Mouse (Mus musculus): ENCODE results near the gene Mrps18b.

Mrps18b gene

DNA sequence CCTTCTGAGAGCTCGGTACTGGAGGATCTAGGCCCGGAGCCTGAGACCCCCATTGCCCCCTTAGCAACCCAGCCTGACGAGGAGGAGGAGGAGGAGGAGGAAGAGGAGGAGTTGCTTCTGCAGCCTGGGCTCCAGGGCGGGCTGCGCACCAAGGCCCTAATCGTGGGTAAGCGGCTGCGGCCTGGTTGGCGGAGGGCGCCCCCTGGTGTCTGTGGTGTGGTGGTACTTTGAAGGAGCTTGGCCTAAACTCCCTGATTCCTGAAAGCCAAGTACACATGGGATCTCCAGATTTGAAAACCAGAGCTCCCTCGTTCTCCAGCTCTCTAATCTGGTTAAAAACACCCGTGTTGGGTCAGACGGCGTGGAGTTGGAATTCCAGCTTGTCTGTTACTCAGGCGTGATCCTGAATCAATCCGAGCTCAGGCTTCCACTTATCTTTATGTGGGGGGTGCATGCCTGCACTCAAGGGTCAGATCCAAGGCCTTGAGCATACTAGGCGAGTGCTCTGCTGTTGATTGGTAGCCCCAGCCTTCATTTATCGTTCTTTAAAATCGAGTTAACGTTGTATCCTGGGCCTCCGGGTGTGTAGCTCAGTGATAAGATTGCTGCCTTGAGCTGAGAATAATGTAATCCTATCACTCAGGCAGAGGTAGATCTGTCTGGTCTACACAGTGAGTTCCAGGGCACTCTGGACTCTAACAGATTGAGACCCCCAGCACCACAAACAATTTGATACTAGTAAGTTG lies 42.2 kb downstream of the Mrps18b start:
- peak; percentile 88 for DNase-seq

DNA sequence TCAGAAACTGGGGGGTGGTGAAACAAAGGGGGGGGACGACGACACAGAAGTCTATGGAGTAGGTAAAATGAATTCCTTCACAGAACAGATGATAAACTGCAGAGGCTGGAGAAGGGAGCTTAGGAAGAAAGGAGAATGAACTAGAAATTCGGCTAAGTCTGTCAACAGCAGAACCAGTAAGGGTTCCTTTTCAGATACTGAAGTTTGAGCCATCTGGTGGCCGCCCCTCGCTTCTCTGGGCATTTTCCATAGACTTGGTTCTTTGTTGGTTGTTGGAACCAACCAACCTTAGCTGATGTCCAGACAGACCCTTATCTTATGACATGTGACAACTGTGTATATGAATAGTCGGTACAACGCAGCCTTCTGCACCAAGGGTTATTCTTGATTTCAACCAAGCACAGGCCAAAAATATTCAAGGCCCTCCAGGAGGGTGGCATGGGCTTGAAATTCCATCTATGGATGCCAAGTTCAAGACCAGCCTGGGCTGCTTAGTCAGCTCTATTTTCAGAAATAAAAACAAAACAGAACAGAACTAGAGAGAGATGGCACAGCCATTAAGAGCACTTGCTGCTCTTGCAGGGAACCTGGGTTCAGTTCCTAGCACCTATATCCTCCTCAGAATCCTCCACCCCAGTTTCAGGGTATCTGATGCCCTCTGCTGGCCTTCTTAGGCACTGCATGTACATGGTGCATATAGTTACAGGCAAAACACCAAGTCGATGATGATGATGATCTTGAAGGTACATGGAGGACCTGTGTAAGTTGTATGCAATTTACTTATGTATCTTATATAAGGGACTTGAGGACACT lies 45.1 kb downstream of the Mrps18b start:
- DNase-seq = no peak

DNA sequence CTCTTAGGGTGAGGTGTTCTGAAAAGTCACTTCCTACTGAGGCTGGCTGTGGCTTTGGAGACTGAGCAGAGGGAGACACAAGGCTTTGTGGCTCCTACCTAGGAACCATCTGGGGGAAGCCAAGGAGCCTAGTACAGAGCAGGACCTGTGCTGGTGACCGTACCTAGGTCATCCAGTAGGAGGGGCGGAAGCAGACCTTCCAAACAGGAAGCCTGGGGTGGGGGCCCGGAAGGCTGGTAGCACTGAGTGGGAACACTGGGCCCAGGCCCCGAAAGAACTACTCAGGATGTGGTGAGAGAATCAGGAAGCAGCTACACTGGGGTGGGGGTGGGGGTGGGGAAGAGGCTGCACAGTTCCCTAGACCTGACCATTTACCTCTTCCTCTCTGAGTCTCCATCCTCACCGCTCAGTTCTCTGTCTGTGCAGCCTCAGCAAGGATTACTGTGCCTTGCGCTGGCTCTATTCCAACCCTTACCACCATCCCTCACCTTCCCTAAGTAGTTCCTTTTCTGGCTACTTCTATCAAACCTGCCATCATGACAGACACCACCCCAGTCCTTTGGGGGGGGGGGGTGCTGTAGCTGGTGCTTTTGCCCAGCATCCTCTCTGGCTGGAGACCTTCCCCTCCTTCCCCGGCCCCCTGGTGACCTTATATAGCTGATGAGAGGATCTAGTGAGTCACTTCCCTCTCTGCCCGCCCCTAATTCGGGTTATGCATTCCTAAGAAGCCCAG lies 45.9 kb downstream of the Mrps18b start:
- peak; percentile 65 for DNase-seq

DNA sequence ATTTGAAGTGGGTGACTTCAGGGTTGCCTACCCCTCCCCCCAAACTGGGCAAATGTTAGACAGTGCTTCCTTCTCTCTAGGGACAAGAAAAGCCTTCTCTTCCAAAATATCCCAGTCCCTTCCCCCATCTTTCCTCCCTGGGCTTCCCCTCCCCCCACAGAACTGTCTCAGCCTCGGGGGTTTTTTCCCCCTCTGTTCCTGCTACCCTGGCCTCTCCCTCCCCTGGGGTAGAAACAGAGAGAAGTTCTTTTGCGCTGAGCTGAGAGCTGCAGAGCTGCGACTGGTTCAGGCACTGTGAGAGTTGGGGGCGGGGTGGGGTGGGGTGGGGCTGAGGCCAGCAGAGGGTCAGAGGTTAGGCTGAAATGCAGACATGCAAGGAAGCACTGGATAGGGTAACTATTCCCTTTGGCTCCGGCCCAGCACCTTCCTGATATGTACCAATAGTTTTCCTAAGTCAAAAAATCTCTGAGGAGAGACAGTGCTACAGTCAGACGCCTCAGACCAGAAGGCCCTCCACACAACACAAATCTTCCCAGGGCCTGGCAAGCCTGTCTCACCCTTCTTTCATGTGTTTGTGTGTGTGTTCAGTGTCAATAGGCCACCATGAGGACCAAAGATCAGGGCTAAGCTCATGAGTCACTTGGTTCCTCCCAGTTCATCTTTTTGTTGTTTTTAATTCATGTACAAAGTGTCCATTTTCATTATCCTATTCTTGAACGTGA lies 46.7 kb downstream of the Mrps18b start:
- peak; percentile 51 for DNase-seq

DNA sequence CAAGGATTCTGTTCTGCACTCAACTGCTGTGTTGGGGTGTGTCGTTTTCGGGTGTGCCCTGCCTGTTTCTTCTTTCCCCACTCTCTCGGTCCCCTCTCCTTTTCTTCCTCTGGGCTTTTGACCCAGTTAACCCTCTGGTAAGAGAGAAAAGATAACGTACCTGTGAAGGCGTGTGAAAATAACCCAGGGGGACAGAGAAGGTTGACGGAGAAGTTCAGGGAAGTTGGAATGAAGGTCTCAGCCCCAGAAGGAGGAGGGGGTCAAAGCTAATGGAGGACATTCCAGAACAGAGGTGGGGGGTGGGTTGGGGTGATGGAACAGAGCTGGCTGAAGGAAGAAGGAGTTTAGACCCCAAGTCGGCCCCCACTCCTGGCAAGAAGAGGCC lies 47.2 kb downstream of the Mrps18b start:
- no peak for DNase-seq

DNA sequence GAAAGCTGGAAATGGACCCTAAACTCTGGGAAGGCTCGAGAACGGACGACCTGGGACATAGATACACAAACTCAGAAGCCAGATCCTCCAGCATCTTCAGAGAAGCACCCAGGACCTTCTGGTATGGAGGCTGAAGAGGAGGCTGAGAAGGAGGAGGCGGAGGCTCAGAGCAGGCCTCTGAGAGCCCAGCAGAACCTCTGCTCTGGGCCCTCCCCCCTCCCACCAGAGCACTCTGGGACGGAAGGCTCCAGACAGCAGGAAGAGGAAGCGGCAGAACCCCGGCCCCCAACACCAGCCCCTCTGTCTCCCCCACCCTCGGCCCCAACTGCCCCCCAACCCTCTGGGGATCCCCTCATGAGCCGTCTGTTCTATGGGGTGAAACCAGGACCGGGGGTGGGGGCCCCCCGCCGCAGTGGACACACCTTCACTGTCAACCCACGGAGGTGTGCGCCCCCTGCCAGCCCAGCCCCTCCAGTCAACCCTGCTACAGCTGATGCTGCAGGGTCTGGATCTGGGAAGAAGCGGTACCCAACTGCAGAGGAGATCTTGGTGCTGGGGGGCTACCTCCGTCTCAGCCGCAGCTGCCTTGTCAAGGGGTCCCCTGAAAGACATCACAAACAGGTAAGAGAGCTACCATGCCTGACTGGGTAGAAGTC lies 47.9 kb downstream of the Mrps18b start:
- peak; percentile 26 for DNase-seq

DNA sequence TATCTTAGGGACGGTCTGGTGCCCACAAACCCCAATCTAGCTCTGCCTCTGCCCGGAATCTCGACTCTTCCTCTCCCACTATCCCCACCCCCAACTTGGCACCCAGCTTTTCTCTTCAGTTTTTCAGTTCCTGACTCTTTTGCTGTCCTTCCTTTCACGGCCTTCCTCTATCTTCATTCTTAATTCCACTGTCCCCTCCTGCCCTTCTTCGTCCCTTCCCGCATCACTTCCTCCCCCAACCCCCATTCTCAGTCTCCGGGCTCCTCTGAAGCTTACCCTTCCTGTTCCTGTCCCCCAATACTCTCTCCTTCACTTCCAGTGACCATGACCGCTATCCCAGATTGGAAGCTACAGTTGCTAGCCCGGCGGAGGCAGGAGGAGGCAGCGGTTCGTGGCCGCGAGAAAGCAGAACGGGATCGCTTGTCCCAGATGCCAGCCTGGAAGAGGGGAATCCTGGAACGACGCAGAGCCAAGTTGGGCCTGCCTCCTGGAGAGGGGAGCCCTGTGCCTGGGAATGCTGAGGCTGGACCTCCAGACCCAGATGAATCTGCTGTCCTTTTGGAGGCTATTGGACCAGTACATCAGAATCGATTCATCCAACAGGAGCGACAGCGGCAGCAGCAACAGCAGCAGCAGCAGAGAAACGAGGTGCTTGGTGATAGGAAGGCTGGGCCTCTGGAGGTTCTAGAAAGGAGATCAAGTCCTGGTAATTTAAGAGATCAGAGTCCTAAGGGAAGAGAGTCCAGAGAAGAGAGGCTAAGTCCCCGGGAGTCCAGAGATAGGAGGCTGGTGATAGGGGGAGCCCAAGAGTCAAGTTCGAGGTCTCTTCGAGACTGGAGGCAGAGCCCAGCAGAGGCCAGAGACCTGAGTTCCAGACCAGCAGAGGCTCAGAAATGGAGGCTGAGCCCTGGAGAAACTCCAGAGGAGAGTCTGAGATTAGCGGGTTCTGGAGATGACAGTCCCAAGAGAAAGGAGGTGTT lies 49.0 kb downstream of the Mrps18b start:
- DNase-seq = peak; percentile 52

DNA sequence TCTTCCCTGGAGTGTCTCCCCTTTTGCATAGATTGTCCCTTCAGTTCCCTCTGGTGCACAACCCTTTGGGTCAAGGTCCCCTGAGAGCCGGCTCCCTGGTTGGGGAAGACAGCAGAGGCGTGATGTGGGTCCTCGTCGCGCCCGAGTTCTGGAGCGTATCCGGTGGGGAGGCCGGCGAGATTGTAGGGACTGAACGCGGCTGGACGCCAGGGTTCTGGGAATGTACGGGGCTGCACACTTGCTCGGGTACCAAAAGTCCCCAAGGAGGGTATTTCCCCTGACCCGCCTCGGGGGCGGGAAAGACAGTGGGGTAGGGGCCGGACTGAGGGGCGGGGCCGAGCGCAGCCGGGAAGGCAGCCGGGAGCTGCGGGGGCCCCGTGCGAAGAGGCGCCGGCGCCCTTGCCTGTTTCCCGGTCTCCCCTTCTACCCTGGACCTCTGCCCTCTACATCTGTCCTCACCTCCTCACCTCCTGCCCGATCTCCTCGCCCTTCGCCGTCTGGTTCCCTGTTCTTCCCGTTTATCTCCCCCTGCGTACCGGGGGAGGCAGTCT lies 49.8 kb downstream of the Mrps18b start:
- DNase-seq = no peak

DNA sequence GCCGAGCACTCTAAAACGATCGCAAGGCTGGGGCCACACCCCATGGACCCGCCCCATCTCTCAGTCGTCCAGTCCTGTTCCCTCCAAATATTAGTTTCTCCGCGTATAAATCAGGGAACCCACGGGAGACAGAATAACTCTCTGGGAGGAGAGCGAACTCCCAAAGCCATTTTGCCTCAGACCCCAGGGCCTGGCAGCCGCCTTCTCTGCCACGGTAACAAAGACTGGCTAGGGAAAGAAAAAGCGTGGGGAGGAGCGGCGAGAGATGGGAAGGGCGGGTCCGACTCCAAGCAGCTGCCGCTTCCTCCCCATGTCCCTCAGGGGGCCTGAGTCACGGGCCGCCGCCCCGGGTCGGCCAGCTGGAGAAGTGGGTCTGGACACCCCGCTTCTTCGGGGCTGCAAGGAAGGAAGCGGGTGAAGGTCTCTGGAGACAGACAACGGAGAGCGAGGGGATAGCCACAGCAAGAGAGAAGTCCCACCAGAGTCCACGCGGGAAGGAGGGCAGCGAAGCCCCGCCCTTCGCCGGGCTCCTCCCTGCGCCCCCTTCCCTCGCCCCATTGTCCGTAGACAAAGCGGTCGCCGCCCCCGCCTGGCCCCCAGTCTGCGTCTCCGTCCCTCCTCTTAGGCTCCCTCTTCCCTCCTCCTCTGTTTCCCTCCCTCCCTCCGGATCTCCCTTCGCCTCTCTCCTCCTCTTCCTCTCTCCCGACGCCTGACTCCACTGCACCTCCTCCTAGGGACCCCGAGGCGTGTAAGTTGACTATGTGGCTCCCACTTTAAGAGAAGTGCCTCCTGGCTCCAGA lies 50.5 kb downstream of the Mrps18b start, which contains the start of gene Ppp1r18:
TSS of gene Ppp1r18 (plus strand) at position 113 of the 800 bp plus-strand sequence.
- DNase-seq = peak; percentile 64

DNA sequence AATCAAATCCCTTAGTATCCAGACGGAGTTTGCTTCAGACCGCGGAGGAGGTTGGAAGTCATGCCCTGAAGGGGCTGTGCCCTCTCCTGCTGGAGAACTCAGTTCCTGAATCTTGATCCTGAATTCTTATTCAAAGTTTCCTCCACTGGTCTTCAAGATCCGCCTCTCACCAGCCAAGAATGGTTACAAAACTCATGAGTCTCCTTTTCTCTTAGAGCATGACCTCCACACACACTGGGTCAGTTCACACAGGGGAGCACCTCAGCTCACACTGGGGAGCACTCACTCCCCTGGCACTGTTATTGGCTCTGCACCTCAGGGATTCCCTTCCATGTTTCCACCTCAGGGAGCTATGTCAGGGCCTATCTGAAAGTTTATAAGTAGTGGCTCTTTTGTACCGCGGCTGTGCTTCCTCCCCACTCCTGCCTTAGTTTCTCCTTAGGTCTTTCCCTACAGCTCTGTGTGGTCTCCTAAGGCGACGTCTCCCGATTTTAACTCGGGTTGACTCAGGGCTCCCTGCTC lies 51.3 kb downstream of the Mrps18b start:
- DNase-seq = no peak

DNA sequence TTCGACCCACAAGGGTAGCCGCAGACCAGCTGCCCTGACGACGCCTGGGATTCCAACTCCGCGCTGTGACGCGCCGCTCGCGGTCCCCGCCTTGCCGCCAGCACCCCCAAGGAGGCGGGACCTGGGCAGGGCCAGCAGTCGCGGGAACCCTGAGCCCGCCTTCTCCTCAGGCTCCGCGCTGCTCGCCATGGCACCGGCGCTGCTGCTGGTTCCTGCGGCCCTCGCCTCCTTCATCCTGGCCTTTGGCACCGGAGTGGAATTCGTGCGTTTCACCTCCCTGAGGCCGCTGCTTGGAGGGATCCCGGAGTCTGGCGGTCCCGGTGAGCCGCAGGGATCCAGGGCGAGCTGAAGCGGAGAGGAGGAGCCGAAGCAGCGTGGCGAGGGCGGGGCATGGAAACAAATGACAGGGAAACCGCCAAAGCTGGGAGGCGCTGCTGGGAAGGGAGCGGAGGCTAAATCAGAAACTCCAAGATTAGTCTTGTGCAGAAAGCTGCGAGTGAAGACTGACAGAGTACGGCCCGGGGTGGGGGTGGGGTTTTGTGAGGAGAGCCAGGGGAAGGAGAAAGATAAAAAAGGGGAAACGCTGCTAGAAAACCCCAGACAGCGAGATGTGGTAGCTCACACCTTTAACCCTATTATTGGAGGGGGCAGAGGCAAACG lies 54.9 kb downstream of the Mrps18b start, which contains the start of gene Nrm:
TSS of gene Nrm (plus strand) at position 121 of the 660 bp plus-strand sequence.
- DNase-seq = peak; percentile 95

DNA sequence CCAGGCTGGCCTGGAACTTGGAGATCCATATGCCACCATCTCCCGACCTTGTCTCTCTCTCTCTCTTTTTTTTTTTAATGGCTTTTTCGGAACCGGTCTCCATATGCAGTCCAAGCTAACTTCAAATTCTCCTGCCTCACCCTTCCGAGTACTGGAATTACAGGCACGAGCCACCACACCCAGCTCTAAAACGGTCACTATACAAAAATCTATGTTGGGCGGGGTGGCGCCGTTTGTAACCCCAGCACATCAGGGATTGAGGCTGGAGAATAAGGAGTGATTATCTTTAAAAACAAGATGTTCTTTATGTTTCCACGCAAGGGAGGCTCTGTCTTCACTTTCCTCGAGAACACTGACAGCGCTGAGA lies 55.4 kb downstream of the Mrps18b start:
- DNase-seq = no peak
